Mouse (Mus musculus): ENCODE measurements at regions not wholly inside any gene's neighbourhood (a gene's known extent, or its start where the extent isn't known, plus 50 kb on each side); places are given as distances from the start of the nearest gene placed in this dataset.
A peak's percentile ranks its signal among the peaks of the same experiment; 100 is the strongest.
"Not testable (repeated sequence)": the region's sequence is repeated elsewhere in the genome, so short reads cannot be mapped to it uniquely, and the experiment has no call there.

GRCm38 (mm10) chr14:61757086-61757822, 150.0 kb downstream of the Kcnrg start:
- ATAC-seq: no peak

GRCm38 (mm10) chr14:61757823-61758175, 150.5 kb downstream of the Kcnrg start:
- ATAC-seq: no peak

DNA sequence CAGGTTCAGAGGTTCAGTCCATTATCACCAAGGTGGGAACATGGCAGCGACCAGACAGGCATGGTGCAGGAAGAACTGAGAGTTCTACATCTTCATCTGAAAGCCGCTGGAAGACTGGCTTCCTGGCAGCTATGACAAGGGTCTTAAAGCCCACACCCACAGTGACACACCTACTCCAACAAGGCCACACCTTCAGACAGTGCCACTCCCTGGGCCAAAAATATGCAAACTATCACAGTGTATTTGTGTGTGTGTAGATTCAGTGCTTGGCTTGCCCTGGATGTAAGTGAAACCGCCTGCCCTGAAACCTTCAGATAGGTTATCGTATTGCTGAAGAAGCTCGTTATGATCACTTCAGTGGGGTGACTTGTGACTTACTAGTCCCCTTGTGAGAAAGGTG, 151.3 kb downstream of the Kcnrg start:
- ATAC-seq: no peak

GRCm38 (mm10) chr14:61760176-61760575, 152.9 kb downstream of the Kcnrg start:
- ATAC-seq: not testable (repeated sequence)

- ATAC-seq: no peak
Observed at GRCm38 (mm10) chr14:61762076-61762475, 154.8 kb downstream of the Kcnrg start.

DNA sequence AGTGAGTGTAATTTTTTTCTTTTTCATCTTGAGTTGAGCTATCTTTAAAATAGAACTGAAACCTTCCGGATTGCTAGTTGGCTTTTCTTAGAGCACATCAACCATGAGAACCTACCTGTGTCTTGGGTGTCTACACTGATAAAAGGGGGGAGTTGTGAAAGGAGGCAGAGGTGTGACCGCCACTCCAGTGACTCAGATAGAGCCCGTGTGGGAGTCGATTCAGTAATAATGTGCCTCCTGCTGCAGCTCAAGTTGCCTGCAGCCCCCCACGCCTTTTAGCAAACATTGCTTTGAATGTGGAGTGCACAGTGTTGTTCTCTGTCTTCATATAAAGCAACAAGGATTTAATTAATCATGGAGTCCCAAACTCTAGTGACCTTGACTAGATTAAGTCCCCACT, 162.6 kb downstream of the Kcnrg start:
- peak; percentile 76 for ATAC-seq

DNA sequence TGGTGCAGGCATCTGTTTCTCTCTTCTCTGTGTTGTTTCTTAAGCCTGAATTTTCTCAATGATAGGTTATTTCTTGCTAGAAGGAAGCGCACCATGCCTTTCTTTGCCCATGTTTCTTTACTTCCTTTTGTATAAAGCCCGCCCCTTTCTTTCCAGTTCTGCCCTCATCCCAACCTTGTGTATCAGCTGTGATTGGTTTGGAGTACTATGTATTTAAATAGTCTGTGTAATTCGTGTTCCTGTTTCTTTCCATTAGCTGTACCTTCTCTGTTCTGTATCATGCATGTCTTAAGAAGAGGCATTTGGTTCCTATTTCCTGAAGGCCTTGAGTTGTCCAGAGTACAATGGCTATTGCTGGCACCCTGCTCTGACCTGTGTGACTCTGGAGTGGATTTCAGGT, 166.9 kb downstream of the Kcnrg start:
- ATAC-seq: no peak

GRCm38 (mm10) chr14:61778618-61779017, 171.4 kb downstream of the Kcnrg start:
- peak; percentile 81 for ATAC-seq

DNA sequence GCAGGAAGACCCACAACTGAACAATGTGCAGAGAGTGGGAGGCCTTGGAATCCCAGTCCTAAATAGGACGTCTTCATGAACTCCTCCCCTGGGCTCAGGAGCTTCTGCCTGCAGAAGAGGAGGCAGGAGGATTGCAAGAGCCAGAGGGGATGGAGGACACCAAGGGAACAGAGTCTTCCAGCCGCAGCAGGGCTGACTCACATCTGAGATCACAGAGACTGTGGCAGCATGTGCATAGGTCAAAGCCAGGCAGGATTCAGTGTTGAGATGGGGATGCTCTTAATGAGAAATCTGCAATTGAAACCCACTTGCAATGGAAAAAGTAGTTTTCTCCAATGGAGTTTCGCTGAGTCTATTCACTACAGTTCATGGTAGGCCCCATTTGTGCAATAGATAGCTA, 175.9 kb downstream of the Kcnrg start:
- ATAC-seq: no peak

DNA sequence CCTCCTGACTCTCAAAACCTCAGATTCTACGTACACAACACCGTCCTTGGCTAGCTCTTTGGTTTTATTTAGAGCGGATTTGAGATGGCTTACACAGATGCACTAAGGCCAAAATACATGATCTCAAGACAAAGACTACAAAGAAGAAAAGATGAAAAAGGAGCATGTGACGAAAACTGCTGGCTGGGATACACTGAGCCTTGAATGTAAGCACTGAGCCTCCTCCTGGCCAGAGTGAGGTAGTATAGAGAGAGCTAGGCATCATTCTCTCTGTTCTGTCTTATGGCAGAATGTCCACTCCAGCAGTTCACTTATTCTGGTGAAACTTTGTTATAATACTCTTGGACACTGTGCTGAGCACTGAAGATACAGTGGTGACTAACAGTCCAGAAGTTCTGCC, 177.4 kb downstream of the Kcnrg start:
- ATAC-seq: no peak

- ATAC-seq: no peak
Observed at GRCm38 (mm10) chr14:61786031-61786430, 178.8 kb downstream of the Kcnrg start.

DNA sequence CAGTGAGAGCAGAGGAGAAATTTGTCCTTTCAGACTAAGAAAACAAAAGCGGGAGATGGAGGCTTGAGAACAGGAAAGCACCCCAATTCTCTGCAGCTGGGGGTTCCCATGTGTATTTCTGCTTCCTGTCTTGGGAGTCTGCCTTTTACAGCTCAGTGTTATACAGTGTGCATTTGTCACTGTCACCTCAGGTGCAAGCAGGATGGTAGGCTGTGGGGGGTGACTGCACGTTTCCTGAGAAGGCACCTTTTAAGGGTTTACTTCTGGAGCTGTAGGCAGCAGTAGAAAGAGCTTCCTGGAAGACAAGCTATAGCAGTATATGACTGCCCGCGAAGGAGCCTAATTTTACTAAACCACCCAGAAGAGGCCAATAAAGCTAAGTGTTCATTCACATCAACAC, 180.5 kb downstream of the Kcnrg start:
- peak; percentile 97 for ATAC-seq

DNA sequence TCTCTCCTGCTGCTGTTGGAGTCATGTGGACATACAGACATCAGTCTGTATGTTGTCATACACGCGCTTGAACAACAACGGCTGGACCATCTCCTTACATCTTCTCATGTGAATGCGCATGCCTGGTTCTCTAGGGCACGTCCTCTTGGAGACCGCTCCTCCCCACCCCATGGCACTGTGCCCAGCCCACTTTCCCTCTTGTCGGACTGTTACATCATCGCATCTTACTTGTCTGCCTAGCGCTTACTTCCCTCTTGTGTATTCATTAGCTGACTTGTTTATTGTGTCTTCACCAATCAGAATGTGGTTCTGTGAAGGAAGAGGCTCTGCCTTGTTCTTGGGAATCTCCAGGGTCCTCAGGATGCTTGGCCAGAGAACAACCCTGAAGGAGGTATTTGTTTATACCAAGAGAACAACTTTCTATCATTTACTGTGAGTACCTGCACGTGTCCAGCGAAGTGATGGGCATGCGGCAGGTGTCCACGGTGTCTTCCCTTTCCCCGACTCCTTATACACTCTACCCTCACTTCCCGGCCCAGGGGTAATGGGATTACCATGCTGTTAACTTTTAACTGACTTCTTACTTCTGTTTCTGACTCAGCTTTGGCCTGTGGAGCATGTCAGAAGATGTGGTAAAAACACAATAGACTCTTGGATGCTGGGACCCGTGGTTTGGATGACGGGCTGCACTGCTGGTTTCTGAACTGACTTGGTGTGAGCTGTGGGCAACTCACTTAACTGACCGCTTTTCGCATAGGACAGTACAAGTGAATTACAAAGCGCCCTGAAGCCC, 181.9 kb downstream of the Kcnrg start:
- no peak for ATAC-seq

- ATAC-seq: no peak
Observed at GRCm38 (mm10) chr14:61795976-61796645, 188.9 kb downstream of the Kcnrg start.

- no peak for ATAC-seq
Observed at GRCm38 (mm10) chr14:61796671-61797070, 189.4 kb downstream of the Kcnrg start.

DNA sequence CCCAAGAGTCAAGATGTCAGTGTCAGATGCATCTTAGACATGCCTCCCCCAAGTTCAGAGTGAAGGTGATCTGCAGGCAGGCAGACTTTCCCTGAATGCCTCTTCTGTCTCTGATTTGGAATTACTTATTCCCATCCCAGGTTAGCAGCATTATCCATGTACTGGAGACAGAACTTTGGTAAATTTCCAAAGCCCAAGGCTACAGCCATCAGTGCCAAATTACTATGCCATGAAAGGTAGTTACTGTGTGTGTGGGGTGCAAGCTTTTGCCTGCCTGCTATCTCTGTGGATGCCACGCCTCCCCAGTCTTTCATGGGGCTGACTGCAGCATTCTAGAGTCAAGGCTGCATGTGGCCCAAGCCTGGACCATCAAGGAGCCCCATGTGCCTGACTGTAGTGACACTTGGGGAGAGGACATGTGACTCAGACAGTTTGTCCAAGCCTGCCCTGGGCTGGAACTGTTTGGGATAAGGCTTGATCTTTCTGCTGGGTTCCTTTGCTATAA, 196.2 kb downstream of the Kcnrg start:
- ATAC-seq: no peak

- ATAC-seq: peak; percentile 52
Observed at GRCm38 (mm10) chr14:61805433-61805832, 198.2 kb downstream of the Kcnrg start.

DNA sequence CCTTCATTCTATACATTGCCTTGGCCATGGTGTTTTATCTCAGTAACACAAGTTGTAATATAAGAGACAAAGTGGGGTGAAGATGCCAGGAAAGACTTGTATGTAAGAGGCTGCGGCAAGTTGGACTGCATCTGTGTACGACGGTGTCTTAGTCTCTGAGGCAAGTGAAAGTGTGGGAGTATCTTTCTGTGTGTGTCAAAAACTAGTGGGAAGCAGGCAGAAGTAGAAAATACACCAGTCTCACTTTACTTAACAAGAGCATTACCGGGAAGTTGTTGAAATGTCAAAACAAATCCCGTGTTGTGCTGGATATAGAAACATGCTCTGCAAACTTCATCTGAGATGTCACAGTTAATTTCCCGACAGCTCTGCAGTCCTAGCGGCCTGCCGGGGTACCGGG, 200.9 kb downstream of the Kcnrg start:
- no peak for ATAC-seq

- ATAC-seq: no peak
Observed at GRCm38 (mm10) chr14:61809716-61810437, 202.6 kb downstream of the Kcnrg start.

DNA sequence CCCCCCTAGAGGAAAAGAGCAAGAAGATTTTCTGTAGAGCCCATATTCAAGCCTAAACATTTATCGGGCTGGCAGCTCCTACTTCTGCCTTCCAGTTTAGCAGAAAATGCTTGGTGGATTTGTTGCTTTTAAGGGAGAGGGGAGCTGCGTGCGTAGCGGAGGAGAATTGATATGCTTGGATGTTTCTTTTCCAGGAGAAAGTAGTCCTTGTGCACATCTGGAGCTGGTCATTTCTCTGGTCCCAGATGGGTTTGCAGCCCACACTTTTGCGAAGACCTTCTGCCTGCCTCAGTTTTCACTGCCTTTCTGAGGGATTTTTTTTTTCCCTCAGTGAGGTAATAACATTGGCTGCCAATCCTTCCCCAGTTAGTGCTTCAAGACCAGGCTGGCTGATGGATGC, 203.6 kb downstream of the Kcnrg start:
- ATAC-seq: no peak

DNA sequence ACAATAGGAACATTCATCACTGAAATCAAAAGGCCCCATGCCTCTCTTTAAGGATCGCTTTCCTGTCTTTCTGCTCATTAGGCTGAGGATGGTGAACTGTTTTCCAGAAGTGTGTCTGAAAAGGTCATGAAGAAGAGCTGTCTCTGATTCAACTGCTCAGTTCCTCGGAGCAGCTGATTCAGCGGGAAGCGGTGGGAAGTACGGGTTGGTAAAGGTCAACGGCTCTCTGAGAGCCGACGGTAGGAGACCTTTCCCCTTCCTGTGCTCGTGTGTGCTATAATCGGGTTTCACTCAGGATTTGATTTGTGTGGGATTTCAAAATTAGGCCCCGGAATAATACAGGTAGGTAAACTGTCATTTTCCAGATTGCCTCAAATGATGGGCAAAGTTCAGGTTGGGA, 210.5 kb downstream of the Kcnrg start:
- no peak for ATAC-seq

GRCm38 (mm10) chr14:61818365-61818764, 211.1 kb downstream of the Kcnrg start:
- peak; percentile 63 for ATAC-seq

DNA sequence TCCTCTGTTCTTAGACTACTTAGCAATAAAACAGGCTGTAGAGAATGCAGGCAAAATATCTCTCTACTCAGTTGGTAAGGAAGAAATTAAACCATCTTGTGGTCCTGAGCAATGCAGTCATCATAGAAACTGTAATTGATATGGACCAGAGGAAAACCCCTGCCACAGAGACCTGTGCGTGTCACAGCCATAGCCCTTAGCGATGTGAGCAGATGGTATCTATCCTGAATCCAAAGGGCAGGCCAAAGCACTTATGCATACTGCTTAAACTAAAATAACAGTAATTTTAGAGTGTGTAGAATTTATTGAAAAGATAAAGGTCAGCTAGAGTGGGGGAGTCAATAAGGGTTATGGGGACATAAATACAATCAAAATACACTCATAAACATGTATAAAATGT, 212.0 kb downstream of the Kcnrg start:
- ATAC-seq: peak; percentile 41
